Mouse (Mus musculus): ENCODE measurements around the gene Trp53i11. TPM values are rescaled to one million over a fixed set of nuclear protein-coding genes. Genes with fewer than 3 reads are reported as not detected.

Trp53i11 gene
- total and polyA plus RNA-seq, 2 experiments from 2014 or later: 17.4 to 77.2 TPM

- no peak overlapping the region for H3K27ac ChIP-seq (ENCODE audit: low read depth)
- no peaks in the 10 kb centered on the region for H3K9me3 ChIP-seq (replicated peaks; ENCODE audit: control insufficient read depth, low read length)
- 78% methylated on average over 6 of the region's 6 CpGs for WGBS
- H3K4me3 ChIP-seq (ENCODE audit: low read depth, low read length): no peak overlapping the region
- no peak for ATAC-seq (ENCODE audit: insufficient read depth, low read depth)
- H3K27me3 ChIP-seq (ENCODE audit: control insufficient read depth, insufficient read depth, low read length): 0 out of 2 replicates have a peak, but pooled peaks cover 16% of the 10 kb centered on the region
- 0 out of 2 replicates have a peak, but pooled peaks cover 4% of the 10 kb centered on the region for H3K4me1 ChIP-seq (ENCODE audit: control insufficient read depth, insufficient read depth)
- H3K36me3 ChIP-seq (replicated peaks; ENCODE audit: control insufficient read depth, insufficient read depth, low read length): no peaks in the 10 kb centered on the region
- no peak for DNase-seq (ENCODE audit: low spot score)
- TF ChIP-seq CTCF (IDR thresholded peaks at IDR 0.05; ENCODE audit: low read depth): no peak
- TF ChIP-seq EP300 (IDR thresholded peaks at IDR 0.05; ENCODE audit: low read depth): no peak
- H3K4me2 ChIP-seq (ENCODE audit: low read depth, low read length): no peak overlapping the region
- no peak overlapping the region for H3K9ac ChIP-seq (replicated peaks; ENCODE audit: low read depth, low read length)
Observed at GRCm38 (mm10) chr2:93171929-93172328, 15.4 kb upstream of the Trp53i11 start.

- Histone ChIP-seq H3K9ac (replicated peaks; ENCODE audit: low read depth, low read length) (no peak overlapping the region), H3K36me3 (replicated peaks; ENCODE audit: control insufficient read depth, insufficient read depth, low read length) (no peaks in the 10 kb centered on the region), H3K4me2 (ENCODE audit: low read depth, low read length) (no peak overlapping the region), H3K27ac (ENCODE audit: low read depth) (no peak overlapping the region), H3K27me3 (ENCODE audit: control insufficient read depth, insufficient read depth, low read length) (0 out of 2 replicates have a peak, but pooled peaks cover 16% of the 10 kb centered on the region), H3K9me3 (replicated peaks; ENCODE audit: control insufficient read depth, low read length) (no peaks in the 10 kb centered on the region), H3K4me3 (ENCODE audit: low read depth, low read length) (no peak overlapping the region), H3K4me1 (ENCODE audit: control insufficient read depth, insufficient read depth) (0 out of 2 replicates have a peak, but pooled peaks cover 4% of the 10 kb centered on the region)
- DNase-seq (ENCODE audit: low spot score) (no peak), ATAC-seq (ENCODE audit: insufficient read depth, low read depth) (no peak)
- 59% methylated on average over 5 of the region's 5 CpGs for WGBS
- TF ChIP-seq CTCF (IDR thresholded peaks at IDR 0.05; ENCODE audit: low read depth) (no peak), EP300 (IDR thresholded peaks at IDR 0.05; ENCODE audit: low read depth) (no peak)
Observed at GRCm38 (mm10) chr2:93172460-93172859, 14.9 kb upstream of the Trp53i11 start.

GRCm38 (mm10) chr2:93174159-93174558, 13.2 kb upstream of the Trp53i11 start:
- ATAC-seq (ENCODE audit: insufficient read depth, low read depth) (peak; percentile 22; the same call in 1 of the 2 replicates), DNase-seq (ENCODE audit: low spot score) (no peak)
- Histone ChIP-seq H3K27ac (ENCODE audit: low read depth) (no peak overlapping the region), H3K27me3 (ENCODE audit: control insufficient read depth, insufficient read depth, low read length) (peaks cover 30% of the 10 kb centered on the region), H3K9ac (replicated peaks; ENCODE audit: low read depth, low read length) (no peak overlapping the region), H3K4me1 (ENCODE audit: control insufficient read depth, insufficient read depth) (0 out of 2 replicates have a peak, but pooled peaks cover 4% of the 10 kb centered on the region), H3K4me2 (ENCODE audit: low read depth, low read length) (no peak overlapping the region), H3K36me3 (replicated peaks; ENCODE audit: control insufficient read depth, insufficient read depth, low read length) (no peaks in the 10 kb centered on the region), H3K9me3 (replicated peaks; ENCODE audit: control insufficient read depth, low read length) (no peaks in the 10 kb centered on the region), H3K4me3 (ENCODE audit: low read depth, low read length) (no peak overlapping the region)
- TF ChIP-seq CTCF (IDR thresholded peaks at IDR 0.05; ENCODE audit: low read depth) (no peak), EP300 (IDR thresholded peaks at IDR 0.05; ENCODE audit: low read depth) (no peak)
- 31% methylated on average over 5 of the region's 5 CpGs for whole genome bisulfite sequencing

GRCm38 (mm10) chr2:93175278-93175677, 12.1 kb upstream of the Trp53i11 start:
- H3K9me3 ChIP-seq (replicated peaks; ENCODE audit: control insufficient read depth, low read length): no peaks in the 10 kb centered on the region
- ATAC-seq (ENCODE audit: insufficient read depth, low read depth) (no peak), DNase-seq (ENCODE audit: low spot score) (no peak)
- WGBS: 41% methylated on average over 5 of the region's 5 CpGs
- H3K4me2 ChIP-seq (ENCODE audit: low read depth, low read length): no peak overlapping the region
- H3K27me3 ChIP-seq (ENCODE audit: control insufficient read depth, insufficient read depth, low read length): peaks cover 38% of the 10 kb centered on the region
- no peaks in the 10 kb centered on the region for H3K36me3 ChIP-seq (replicated peaks; ENCODE audit: control insufficient read depth, insufficient read depth, low read length)
- H3K9ac ChIP-seq (replicated peaks; ENCODE audit: low read depth, low read length): no peak overlapping the region
- H3K4me1 ChIP-seq (ENCODE audit: control insufficient read depth, insufficient read depth): 0 out of 2 replicates have a peak, but pooled peaks cover 4% of the 10 kb centered on the region
- H3K27ac ChIP-seq (ENCODE audit: low read depth): no peak overlapping the region
- TF ChIP-seq CTCF (IDR thresholded peaks at IDR 0.05; ENCODE audit: low read depth) (no peak), EP300 (IDR thresholded peaks at IDR 0.05; ENCODE audit: low read depth) (no peak)
- H3K4me3 ChIP-seq (ENCODE audit: low read depth, low read length): no peak overlapping the region

GRCm38 (mm10) chr2:93175721-93176120, 11.6 kb upstream of the Trp53i11 start:
- H3K4me3 ChIP-seq (ENCODE audit: low read depth, low read length): no peak overlapping the region
- TF ChIP-seq CTCF (IDR thresholded peaks at IDR 0.05; ENCODE audit: low read depth): no peak
- TF ChIP-seq EP300 (IDR thresholded peaks at IDR 0.05; ENCODE audit: low read depth): no peak
- WGBS: 68% methylated on average over 2 of the region's 2 CpGs
- H3K9me3 ChIP-seq (replicated peaks; ENCODE audit: control insufficient read depth, low read length): no peaks in the 10 kb centered on the region
- ATAC-seq (ENCODE audit: insufficient read depth, low read depth) (no peak), DNase-seq (ENCODE audit: low spot score) (no peak)
- no peaks in the 10 kb centered on the region for H3K36me3 ChIP-seq (replicated peaks; ENCODE audit: control insufficient read depth, insufficient read depth, low read length)
- no peak overlapping the region for H3K4me2 ChIP-seq (ENCODE audit: low read depth, low read length)
- peaks cover 38% of the 10 kb centered on the region for H3K27me3 ChIP-seq (ENCODE audit: control insufficient read depth, insufficient read depth, low read length)
- H3K4me1 ChIP-seq (ENCODE audit: control insufficient read depth, insufficient read depth): 0 out of 2 replicates have a peak, but pooled peaks cover 4% of the 10 kb centered on the region
- H3K9ac ChIP-seq (replicated peaks; ENCODE audit: low read depth, low read length): no peak overlapping the region
- H3K27ac ChIP-seq (ENCODE audit: low read depth): no peak overlapping the region

All from heart, postnatal 0 days (tissue).